Mouse (Mus musculus) limb, embryonic 14.5 days (tissue): ENCODE data around the gene Lin52. TPM values are rescaled to one million over a fixed set of nuclear protein-coding genes. Genes with fewer than 3 reads are reported as not detected.
A peak's percentile ranks its signal among the peaks of the same experiment; 100 is the strongest.

Experiments used
- ATAC-seq: fragments of 200-750 bp; cut with Nextera tagmentation; 2 replicates; pipeline ENCODE4 v1.8.0; 2017; ENCODE audit warnings: low read depth, moderate number of reproducible peaks, moderate TSS enrichment; ENCODE audit not compliant: low FRiP score
- DNase-seq: peaks from one replicate; pipeline ENCODE4 v3.0.0-alpha.2; 2015; ENCODE audit warnings: low spot score
- H3K27ac ChIP-seq: fragments of 300-500 bp; sonication (generic); replicated peaks from 2 replicates; pipeline ENCODE4 v1.5.1; 2014; ENCODE audit warnings: low read depth, mild to moderate bottlenecking, low read length, moderate library complexity, mixed read lengths
- H3K27me3 ChIP-seq: fragments of 300-500 bp; sonication (generic); 2 replicates; pipeline ENCODE4 v1.6.1; 2014; ENCODE audit warnings: low read length, mixed read lengths; ENCODE audit not compliant: control insufficient read depth, insufficient read depth
- H3K36me3 ChIP-seq: fragments of 300-500 bp; sonication (generic); 2 replicates; pipeline ENCODE4 v1.6.1; 2014; ENCODE audit warnings: mild to moderate bottlenecking, low read length, moderate library complexity, mixed read lengths; ENCODE audit not compliant: control insufficient read depth, insufficient read depth
- H3K4me1 ChIP-seq: fragments of 300-500 bp; sonication (generic); 2 replicates; pipeline ENCODE4 v1.6.1; 2014; ENCODE audit warnings: antibody characterized with exemption, low read length, mixed read lengths; ENCODE audit not compliant: control insufficient read depth, insufficient read depth
- H3K4me2 ChIP-seq: fragments of 300-500 bp; sonication (generic); replicated peaks from 2 replicates; pipeline ENCODE4 v1.6.1; 2014; ENCODE audit warnings: low read depth, mild to moderate bottlenecking, low read length, moderate library complexity; ENCODE audit not compliant: severe bottlenecking
- H3K4me3 ChIP-seq: fragments of 300-500 bp; sonication (generic); replicated peaks from 2 replicates; pipeline ENCODE4 v1.5.1; 2014; ENCODE audit warnings: low read length
- H3K9ac ChIP-seq: fragments of 300-500 bp; sonication (generic); 2 replicates; pipeline ENCODE4 v1.6.1; 2014; ENCODE audit warnings: mild to moderate bottlenecking, low read depth, low read length, moderate library complexity; ENCODE audit not compliant: severe bottlenecking
- H3K9me3 ChIP-seq: fragments of 300-500 bp; sonication (generic); 2 replicates; pipeline ENCODE4 v1.6.1; 2016; ENCODE audit warnings: low read length; ENCODE audit not compliant: control insufficient read depth
- POLR2A ChIP-seq: fragments of 200-500 bp; IDR thresholded peaks from 2 replicates; pipeline ENCODE4 v1.8.0; 2012; ENCODE audit warnings: inconsistent platforms, mild to moderate bottlenecking, moderate library complexity, borderline replicate concordance; ENCODE audit not compliant: insufficient read depth, insufficient read length; ENCODE audit errors: extremely low read depth
- WGBS: fragments of 180-500 bp; shearing (Covaris S2); extraction: QIAGEN DNeasy Blood & Tissue Kit; methylation state at CpG from one replicate; pipeline ENCODE4 v1.1.7; 2014; 5-methylcytosine and 5-hydroxymethylcytosine counted together
- polyA plus RNA-seq, 2 experiments: library from polyadenylated mRNA; depleted of rRNA in 1 of 2; stranded (reverse) in 1 of 2; unstranded in 1 of 2; fragments of >200 nt; fragmentation: Nextera tagmentation in 1 of 2; extraction: Ambion mirVana in 1 of 2; gene quantifications; 2 replicates each; pipeline versions ENCODE4 v1.2.1 to v1.2.3; 2012 to 2014

Gene Lin52
- polyA plus RNA-seq, 2 experiments: 17.3 to 17.9 TPM

DNA sequence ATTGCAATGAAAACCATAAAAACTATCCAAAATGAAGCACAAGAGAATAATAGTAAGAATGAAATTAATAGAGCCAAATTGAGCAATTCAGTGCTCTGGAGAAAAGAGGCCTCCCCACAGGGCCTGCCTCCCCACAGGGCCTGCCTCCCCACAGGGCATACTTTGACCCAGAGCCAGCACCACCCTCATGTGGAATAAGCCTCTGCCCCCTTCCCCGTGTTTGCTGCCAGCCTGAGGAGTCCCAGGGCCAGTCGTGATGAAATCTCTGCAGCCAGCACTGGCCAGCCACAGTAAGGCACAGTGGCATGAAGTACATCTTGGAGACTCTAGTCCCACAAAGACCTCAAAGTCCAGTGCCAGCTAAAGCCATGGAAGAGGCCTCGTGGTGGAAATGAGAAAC, 60.8 kb downstream of the Lin52 start:
- Histone ChIP-seq H3K4me1 (no peaks in the 10 kb centered on the region), H3K9me3 (no peaks in the 10 kb centered on the region), H3K27ac (no peak overlapping the region), H3K4me2 (no peak overlapping the region), H3K9ac (no peak overlapping the region), H3K27me3 (no peaks in the 10 kb centered on the region), H3K4me3 (no peak overlapping the region), H3K36me3 (no peaks in the 10 kb centered on the region)
- no peak for DNase-seq
- no peak for TF ChIP-seq POLR2A
- WGBS: 63% methylated on average over 3 of the region's 3 CpGs
- ATAC-seq: no peak

DNA sequence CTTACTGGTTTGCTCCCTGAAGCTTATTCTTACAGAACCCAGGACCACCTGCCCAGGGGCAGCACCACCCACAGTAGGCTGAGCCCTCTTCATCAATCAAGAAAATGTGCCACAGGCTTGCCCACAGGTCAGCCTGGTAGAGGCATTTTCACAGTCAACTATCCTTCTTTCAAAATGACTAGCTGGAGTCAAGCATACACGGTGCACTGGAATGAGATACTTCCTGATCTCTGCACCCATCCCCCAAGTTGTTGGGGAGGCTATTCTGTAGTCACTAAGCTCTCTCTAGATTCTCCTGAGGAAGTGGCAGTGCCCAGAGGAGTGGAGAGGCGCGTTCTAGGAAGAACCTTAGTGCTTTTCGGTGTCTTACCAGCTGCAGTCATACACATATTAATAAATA, 64.3 kb downstream of the Lin52 start:
- Histone ChIP-seq H3K27ac (no peak overlapping the region), H3K9me3 (no peaks in the 10 kb centered on the region), H3K4me2 (no peak overlapping the region), H3K27me3 (no peaks in the 10 kb centered on the region), H3K4me1 (no peaks in the 10 kb centered on the region), H3K36me3 (no peaks in the 10 kb centered on the region), H3K9ac (no peak overlapping the region), H3K4me3 (no peak overlapping the region)
- ATAC-seq: no peak
- TF ChIP-seq POLR2A: no peak
- WGBS: 85% methylated on average over 4 of the region's 4 CpGs
- DNase-seq: no peak

DNA sequence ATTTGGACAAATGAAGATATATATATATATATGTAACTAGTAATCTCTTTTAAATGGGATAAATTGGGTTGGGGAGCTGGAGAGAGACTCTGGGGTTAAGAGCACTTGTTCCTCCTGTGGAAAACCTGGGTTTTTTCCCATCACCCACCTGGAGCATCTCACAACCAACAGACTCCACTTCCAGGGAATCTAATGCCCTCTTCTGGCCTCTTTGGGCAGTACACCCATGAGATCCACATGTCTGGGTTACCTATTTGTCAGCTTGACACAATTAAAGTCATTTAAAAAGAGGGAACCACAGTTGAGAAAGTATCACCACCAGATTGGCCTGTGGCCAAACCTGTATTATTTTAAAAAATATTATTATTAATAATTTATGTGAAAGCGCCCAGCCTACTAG, 65.4 kb downstream of the Lin52 start:
- WGBS: 97% methylated on average over 1 of the region's 1 CpGs
- Histone ChIP-seq H3K4me3 (no peak overlapping the region), H3K9me3 (no peaks in the 10 kb centered on the region), H3K4me1 (no peaks in the 10 kb centered on the region), H3K27ac (no peak overlapping the region), H3K36me3 (no peaks in the 10 kb centered on the region), H3K9ac (no peak overlapping the region), H3K27me3 (no peaks in the 10 kb centered on the region), H3K4me2 (no peak overlapping the region)
- ATAC-seq: no peak
- DNase-seq: no peak
- TF ChIP-seq POLR2A: no peak

DNA sequence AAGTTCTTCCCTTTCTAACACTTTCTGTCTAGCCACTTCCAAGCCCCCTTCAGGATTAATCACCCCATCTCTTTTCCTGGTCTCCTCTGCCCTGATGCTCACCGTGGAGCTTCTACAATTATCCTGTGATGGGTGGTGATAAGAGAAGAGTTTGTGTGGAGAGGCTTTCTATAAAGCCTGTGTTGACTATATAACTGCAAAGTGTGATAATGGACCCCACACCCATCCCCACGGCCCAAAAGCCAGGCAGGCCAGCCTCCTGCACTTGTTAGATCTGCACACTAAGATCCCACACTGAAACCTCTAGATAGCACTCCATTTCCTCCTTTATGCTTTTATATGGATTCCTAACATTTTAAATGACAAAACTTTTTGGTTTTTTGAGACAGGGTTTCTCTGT, 66.8 kb downstream of the Lin52 start:
- no peak overlapping the region for H3K27ac ChIP-seq
- H3K27me3 ChIP-seq: no peaks in the 10 kb centered on the region
- no peak overlapping the region for H3K4me3 ChIP-seq
- H3K4me1 ChIP-seq: no peaks in the 10 kb centered on the region
- H3K36me3 ChIP-seq: 0 out of 2 replicates have a peak, but pooled peaks cover 3% of the 10 kb centered on the region
- H3K4me2 ChIP-seq: no peak overlapping the region
- H3K9ac ChIP-seq: no peak overlapping the region
- no peaks in the 10 kb centered on the region for H3K9me3 ChIP-seq
- DNase-seq (no peak), ATAC-seq (no peak)
- WGBS: 87% methylated on average over 2 of the region's 2 CpGs
- TF ChIP-seq POLR2A: no peak

DNA sequence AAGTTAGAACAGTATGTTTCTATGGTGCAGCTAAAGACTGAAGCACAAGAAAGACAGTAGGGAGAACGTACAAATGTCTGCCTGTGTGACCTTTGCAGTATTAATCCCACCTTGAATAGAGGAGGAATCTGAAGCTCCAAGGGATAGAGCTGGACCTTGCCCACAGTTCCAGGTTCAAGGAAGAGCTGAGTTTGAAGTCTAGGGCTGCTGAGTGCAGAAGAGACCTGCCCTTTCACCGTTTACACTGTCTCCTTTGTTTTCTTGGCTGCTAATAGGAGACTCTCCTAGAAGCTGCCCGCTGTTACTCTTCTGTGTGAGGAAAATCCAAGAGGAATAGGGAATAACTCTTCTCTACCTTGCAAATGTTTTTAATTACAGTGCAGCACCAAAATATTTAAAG, 72.5 kb downstream of the Lin52 start:
- TF ChIP-seq POLR2A: no peak
- Histone ChIP-seq H3K9ac (no peak overlapping the region), H3K27me3 (no peaks in the 10 kb centered on the region), H3K4me2 (no peak overlapping the region), H3K36me3 (0 out of 2 replicates have a peak, but pooled peaks cover 3% of the 10 kb centered on the region), H3K4me3 (no peak overlapping the region), H3K9me3 (no peaks in the 10 kb centered on the region), H3K4me1 (peaks cover 15% of the 10 kb centered on the region), H3K27ac (peak overlapping the region; percentile 71; the same call in 1 of the 2 replicates)
- 13% methylated on average over 3 of the region's 3 CpGs for WGBS
- ATAC-seq (peak; percentile 47; the same call in 1 of the 2 replicates), DNase-seq (no peak)
